Mouse (Mus musculus) gastrocnemius, postnatal 4 days (tissue): ENCODE measurements around the gene Olfr56. TPM values are rescaled to one million over a fixed set of nuclear protein-coding genes. Genes with fewer than 3 reads are reported as not detected.
"Not testable (repeated sequence)": the region's sequence is repeated elsewhere in the genome, so short reads cannot be mapped to it uniquely, and the experiment has no call there.

Experiments
- DNase-seq, 2 experiments: peaks; one replicate each; pipeline ENCODE4 v3.0.0; 2021 to 2022; ENCODE audit warnings: low spot score in 2 of 2, mixed read lengths in 2 of 2
- long read RNA-seq, 2 experiments: library from polyadenylated mRNA; stranded (forward); transcript quantifications; one replicate each; pipeline ENCODE4 v2.0.0; 2021
- total RNA-seq, 2 experiments: library from RNA; stranded (reverse); gene quantifications; 2 replicates each; pipeline ENCODE4 v1.2.3; 2021

Olfr56 gene
- total RNA-seq: under 1 TPM; 0.10 to 0.15 TPM
- long read RNA-seq, experiment 1: 0 reads
- long read RNA-seq, experiment 2: 0 reads

DNA sequence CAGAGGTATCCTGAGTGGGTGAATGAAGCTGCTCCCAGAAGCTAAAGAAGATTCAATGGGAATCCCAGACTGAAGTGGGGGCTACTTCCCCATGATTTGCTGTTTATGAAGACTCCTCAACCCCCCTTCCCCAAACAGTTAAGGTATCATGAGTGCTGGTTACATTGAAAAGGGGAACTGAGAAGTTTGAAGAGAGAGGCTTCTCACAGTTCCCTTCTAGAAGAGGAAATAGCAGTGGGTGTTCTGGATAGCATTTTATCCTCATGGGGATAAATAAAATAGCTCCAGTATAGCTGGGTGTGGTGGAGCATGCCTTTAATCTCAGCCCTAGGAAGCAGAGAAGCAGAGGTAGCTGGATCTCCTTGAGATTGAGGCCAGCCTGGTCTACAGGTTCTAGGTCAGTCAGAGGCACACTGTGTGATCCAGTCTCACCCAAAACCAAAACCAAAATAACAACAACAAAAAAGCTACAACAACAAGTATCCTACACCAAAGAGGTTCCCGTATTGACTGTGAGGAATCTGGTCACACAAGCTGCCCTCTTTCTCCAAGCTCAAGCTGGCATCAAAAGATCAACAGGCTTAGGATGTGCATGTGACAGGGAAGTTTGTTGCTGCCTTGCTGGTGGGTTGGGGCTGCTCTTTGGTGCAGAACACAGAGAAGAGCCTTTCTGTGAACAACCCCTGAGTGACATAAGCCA, at the start of gene Olfr56:
TSS of gene Olfr56 (plus strand) at position 650 of the 700 bp plus-strand sequence.
- DNase-seq: not testable (repeated sequence)

DNA sequence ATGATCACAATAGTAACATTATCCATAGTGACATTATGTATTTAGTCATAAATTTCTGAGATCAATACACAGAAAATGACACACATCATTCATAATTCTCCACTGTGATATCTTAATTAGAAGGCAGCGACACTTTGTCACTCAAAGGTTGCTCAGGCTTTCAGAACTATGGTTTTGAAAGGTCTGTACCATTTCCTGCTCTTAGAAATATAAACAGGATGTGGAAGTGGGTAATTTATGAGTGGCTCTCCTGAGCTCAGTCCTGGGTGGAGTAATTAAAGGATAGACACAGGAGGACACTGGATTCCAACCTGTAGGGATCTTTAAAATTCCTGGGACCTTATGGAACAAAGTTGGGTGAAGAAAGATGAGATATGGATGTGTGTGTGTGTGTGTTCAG, 45.3 kb upstream of the Olfr56 start:
- not testable (repeated sequence) for DNase-seq

DNA sequence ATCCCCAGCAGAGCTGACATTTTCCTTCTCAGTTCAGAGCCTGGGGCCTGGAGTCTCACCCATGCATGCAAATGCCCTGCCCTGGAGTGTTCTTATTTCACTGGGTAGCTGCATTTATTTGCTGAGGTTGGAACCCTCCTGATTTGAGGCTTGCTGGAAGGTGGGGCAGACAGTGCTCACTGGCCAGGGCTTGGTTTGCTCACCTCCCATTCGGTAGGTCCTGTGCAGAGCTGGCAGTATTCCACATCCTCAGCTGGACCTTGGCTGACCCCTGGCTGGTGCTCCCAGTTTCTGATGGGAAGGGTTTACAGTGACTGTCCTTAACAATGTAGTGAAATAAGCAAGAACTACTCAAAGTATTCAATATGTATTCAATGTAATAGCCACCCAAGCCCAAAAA, 44.8 kb upstream of the Olfr56 start:
- not testable (repeated sequence) for DNase-seq

DNA sequence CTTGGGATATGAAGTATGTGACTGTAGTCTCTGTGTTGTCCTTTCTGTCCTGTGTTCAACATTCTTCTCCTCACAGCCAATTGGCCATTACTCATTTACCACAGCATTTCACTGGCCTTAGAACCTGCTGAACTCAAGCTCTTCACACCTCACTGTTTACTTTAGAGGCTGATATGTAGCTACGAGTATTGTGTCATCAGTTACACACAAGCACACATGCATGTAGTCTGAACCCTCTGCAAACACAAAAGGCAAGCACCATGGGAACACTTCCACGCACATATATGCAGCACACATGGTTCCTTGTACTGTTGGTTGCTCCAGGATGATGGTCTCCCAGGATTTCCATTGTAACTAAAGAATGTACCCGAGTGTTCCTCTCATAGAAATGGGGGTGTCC, 43.4 kb upstream of the Olfr56 start:
- DNase-seq: not testable (repeated sequence)

DNA sequence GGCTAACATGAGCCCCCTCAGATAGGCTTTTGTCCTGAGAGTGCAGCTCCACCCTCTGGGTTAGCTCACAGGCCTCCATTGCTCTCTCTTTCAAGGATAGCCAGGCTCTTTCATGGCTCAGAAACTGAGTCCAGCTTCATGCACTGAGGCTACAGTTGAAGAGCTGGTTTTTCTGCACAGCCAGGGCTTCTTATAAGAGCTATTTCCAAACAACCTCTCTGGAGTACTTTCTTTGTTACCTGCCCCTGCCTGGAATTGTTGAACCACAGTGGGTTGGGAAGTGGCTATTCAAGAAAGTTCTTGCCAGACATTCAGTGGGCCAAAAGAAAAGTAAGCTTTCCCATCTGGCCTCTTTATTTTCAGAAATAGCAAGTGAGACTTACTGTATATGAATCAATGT, 39.4 kb upstream of the Olfr56 start:
- DNase-seq: not testable (repeated sequence)

DNA sequence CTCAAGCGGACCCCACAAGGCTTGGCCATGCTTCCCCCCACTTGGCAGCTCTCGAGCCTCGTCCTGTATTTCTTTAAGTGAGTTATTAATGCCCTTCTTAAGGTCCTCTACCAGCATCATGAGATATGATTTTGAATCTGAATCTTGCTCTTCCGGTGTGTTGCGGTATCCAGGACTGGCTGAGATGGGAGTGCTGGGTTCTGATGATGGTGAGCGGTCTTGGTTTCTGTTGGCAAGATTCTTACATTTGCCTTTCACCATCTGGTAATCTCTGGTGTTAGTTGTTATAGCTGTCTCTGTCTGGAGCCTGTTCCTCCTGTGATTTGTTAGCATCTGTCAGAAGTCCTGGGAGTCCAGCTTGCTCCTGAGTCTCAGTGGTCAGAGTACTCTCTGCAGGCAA, 32.6 kb upstream of the Olfr56 start, which contains the start of gene Psme2b:
TSS of gene Psme2b (minus strand) at position 101 of the 400 bp plus-strand sequence.
- not testable (repeated sequence) for DNase-seq

DNA sequence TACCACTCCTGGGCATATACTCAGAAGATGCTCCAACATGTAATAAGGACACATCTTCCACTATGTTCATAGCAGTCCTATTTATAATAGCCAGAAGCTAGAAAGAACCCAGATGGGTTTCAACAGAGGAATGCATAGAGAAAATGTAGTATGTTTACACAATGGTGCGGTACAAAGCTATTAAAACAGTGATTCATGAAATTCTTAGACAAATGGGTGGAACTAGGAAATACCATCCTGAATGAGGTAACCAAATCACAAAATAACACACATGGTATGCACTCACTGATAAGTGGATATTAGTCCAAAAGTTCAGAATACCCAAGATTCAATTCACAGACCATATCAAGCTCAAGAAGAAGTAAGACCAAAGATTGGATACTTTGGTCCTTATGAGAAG, 4.0 kb upstream of the Olfr56 start:
- not testable (repeated sequence) for DNase-seq

DNA sequence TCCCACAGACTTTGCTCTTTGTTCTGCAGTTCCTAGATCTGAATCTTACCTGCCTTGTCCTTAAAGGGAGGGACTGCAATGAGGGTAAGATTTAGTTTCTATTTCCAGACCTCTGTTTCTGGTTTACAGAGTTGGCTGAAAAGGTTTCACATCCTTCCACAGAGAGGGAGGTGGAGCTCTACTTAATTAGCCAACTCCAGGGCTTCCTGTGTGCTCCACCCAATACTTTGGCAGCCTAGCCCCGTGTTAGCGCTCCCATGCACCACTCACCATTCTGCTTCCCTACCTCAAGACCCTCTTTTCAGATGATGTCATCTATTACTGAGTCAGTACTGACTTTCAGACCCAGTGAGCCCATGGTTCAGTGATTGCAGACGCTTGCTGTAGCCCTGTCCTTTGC, 562 bp downstream of the Olfr56 start, which contains the start of gene 9930111J21Rik1:
TSS of gene 9930111J21Rik1 (minus strand) at position 148 of the 400 bp plus-strand sequence.
- DNase-seq: not testable (repeated sequence)

DNA sequence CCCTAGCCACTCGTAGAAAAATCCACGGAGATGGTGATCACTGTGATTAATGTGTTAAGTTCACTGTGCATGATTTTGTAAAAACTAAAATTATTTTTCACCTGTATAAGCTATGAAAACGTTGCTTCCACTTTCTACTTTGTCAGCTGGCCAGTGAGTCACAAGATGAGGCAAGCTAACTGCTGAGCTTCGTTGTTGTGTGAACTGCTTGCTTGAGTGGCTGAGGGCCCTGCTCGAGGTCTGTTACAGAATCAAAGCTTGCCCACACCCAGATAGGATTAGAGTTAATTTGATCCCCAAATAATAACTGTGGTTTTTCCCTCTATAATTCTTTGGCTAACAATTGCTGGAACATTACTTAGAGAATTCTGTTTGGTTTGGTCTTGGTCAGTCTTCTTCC, 1.4 kb downstream of the Olfr56 start:
- DNase-seq: not testable (repeated sequence)

DNA sequence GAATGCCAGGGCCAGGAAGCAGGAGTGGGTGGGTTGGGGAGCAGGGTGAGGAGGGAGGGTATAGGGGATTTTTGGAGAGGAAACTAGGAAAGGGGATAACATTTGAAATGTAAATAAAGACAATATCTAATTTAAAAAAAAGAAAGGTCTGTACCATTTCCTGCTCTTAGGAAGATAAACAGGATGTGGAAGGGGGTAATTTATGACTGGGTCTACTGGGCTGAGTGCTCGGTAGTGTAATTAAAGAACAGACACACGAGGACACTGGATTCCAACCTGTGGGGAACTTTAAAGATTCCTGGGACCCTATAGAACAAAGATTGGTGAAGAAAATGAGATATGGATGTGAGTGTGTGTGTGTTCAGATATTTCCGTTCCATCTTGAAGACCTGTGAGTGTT, 4.2 kb downstream of the Olfr56 start:
- DNase-seq: not testable (repeated sequence)

DNA sequence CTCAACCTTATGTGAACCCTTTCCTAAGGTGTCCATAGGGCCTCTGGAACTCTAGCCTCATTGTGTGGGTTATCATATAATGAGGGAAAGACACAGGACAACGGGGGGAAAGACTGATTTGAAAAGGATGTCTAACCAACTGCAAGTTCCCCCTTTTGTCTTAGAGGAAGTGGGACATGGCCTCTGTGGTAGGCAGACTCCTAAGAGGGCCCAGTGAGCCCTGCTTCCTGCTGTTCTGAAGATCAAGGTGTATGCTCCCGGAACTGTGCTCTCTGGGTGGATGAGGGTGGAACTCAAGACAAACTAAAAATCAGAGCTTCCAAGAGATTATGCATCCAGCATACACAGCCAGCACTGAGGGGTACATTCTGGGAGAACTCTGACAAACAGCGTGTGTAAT, 9.5 kb downstream of the Olfr56 start:
- DNase-seq: not testable (repeated sequence)

DNA sequence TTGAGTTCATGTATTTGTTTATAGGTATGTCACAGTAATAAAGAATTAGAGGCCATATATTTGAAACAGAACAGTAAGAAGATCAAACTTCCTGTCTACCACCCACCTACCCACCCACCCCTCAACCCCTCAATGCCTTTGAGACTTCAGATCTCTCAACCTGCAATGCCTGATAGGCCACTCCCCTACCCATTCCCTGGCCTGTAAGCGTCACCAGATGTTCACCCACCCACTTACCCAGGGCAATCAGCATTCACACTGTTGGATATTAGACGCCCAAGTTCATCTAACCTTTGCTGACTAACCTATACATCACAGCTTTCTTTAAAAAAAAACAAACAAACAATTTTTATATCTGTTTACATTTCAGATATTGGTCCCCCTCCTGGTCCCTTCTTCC, 11.3 kb downstream of the Olfr56 start:
- not testable (repeated sequence) for DNase-seq

DNA sequence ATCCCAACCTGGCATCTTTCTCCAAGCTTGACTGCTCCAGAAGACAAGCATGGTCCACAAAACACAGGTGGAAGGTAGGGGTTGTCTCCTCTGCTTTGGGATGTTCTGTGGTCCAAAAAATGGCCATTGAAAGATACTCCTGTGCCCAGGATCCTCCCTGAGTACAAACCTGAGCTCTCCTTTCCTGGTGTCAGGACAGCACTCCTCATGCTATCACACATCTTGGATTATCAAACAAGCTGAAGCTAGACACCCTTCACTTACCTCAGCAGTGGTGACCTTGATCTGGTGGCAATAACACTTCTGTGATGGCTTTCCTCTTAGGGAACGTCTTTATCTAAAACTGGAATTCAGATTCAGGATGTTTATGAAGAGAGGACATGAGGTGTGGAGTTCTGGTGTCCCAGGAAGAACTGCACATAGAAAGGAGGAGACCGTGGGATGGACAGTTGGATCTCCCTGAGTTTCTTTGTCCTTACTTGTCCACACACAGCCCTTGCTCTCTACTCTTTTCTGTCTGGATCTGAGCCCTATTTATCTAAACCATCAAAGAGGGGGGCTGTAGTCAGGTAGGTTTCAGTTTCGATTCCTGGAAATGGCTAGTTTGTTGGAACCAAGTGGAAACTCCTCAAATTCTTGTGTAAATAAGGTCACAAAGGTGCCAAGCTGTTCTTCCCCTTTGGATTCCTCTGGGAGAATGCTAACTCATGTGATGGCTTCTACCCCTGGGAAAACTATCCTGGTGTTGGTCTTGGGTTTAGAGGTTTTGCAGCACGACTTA, 13.2 kb downstream of the Olfr56 start, which contains the start of gene Gm12185:
TSS of gene Gm12185 (minus strand) at position 487 of the 781 bp plus-strand sequence.
- not testable (repeated sequence) for DNase-seq

DNA sequence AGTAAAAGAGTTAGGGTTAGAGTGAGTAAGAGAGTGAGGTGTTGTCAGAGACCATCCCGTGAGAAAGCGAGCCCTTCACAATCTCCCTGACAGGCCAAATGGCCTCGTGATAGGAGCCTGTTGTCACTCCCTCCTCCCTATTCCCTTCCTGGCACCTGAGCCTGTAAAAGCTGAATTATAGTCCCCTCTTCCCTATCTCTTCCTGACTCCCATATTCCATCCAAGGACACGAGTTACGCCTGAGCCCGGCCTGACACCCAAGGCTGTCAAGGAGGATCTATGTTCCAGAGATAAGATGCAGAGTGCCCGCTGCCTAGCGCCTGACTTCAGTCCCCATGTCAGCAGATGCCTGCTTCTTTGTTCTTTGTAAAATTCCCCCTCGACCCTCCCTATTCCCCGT, 14.6 kb downstream of the Olfr56 start:
- DNase-seq: not testable (repeated sequence)

DNA sequence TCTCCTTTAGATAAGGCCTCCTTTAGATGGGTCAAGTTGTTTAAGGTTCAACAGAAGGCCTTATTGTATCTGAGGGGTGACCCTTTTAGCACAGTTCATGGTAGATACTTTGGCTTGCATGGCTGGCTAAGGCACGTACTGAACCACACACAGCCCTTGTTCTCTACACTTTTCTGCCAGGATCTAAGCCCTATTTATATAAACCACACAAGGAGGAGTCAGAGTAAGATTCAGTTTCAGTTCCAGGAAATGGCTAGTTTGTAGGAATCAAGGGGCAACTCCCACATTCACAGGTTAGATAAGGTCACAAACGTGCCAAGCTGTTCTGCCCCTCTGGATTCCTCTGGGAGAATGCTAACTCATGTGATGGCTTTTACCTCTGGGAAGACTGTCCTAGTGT, 15.3 kb downstream of the Olfr56 start, which contains the start of gene Tgtp1:
TSS of gene Tgtp1 (minus strand) at position 155 of the 400 bp plus-strand sequence.
- DNase-seq: not testable (repeated sequence)

DNA sequence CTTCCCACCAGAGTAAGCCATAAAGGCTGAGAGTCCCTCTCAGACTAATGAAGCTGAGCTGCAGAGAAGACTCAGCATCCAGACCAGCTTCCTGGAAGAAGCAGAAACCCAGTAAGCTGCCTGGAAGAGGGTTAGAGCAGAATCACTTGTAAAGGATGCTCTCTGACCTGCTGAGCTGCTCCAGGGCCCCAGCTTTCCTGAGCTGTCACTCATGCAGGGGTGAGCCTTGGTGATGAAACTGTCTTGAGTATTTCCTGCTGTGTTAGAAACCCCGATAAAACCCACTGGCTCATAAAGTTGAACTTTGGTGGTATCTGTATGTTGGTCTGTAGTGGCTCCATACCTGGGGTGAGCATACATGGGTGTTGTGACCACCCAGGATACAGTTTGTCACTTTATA, 21.7 kb downstream of the Olfr56 start:
- not testable (repeated sequence) for DNase-seq

DNA sequence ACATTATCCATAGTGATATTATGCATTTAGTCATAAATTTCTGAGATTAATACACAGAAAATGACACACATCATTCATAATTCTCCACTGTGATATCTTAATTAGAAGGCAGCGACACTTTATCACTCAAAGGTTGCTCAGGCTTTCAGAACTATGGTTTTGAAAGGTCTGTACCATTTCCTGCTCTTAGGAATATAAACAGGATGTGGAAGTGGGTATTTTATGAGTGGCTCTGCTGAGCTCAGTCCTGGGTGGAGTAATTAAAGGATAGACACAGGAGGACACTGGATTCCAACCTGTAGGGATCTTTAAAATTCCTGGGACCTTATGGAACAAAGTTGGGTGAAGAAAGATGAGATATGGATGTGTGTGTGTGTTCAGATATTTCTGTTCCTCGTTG, 27.6 kb downstream of the Olfr56 start:
- not testable (repeated sequence) for DNase-seq

DNA sequence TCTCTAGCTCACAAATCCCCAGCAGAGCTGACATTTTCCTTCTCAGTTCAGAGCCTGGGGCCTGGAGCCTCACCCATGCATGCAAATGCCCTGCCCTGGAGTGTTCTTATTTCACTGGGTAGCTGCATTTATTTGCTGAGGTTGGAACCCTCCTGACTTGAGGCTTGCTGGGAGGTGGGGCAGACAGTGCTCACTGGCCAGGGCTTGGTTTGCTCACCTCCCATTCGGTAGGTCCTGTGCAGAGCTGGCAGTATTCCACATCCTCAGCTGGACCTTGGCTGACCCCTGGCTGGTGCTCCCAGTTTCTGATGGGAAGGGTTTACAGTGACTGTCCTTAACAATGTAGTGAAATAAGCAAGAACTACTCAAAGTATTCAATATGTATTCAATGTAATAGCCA, 28.1 kb downstream of the Olfr56 start:
- DNase-seq: not testable (repeated sequence)

DNA sequence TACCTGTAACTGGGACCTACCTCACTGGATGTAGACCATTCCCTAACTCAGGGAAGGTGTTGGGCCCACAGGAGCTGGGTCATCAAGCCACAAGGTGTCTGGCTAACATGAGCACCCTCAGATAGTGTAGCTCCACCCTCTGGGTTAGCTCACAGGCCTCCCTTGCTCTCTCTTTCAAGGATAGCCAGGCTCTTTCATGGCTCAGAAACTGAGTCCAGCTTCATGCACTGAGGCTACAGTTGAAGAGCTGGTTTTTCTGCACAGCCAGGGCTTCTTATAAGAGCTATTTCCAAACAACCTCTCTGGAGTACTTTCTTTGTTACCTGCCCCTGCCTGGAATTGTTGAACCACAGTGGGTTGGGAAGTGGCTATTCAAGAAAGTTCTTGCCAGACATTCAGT, 33.4 kb downstream of the Olfr56 start:
- DNase-seq: not testable (repeated sequence)

DNA sequence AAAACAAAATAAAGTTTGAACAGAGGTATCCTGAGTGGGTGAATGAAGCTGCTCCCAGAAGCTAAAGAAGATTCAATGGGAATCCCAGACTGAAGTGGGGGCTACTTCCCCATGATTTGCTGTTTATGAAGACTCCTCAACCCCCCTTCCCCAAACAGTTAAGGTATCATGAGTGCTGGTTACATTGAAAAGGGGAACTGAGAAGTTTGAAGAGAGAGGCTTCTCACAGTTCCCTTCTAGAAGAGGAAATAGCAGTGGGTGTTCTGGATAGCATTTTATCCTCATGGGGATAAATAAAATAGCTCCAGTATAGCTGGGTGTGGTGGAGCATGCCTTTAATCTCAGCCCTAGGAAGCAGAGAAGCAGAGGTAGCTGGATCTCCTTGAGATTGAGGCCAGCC, 71.4 kb downstream of the Olfr56 start:
- not testable (repeated sequence) for DNase-seq

DNA sequence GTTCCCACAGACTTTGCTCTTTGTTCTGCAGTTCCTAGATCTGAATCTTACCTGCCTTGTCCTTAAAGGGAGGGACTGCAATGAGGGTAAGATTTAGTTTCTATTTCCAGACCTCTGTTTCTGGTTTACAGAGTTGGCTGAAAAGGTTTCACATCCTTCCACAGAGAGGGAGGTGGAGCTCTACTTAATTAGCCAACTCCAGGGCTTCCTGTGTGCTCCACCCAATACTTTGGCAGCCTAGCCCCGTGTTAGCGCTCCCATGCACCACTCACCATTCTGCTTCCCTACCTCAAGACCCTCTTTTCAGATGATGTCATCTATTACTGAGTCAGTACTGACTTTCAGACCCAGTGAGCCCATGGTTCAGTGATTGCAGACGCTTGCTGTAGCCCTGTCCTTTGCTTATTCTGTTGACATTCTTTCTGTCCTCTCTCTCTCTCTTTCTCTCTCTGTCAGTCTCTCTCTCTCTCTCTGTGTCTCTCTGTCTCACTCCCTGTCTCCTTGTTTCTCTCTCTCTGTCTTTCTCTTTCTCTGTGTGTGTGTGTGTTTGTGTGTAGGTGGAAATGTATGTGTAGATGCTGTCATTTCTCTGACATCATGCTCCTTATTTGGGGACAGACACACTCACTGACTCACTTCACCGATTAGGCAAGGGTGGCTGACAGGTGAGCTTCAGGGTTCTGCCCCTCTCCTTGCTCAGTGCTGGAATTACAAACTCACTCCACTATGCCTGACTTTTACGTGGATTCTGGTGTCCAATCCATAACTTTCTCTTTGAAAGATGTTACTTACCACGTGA, 72.6 kb downstream of the Olfr56 start, which contains the start of gene 9930111J21Rik2:
TSS of gene 9930111J21Rik2 (minus strand) at position 150 of the 799 bp plus-strand sequence.
- DNase-seq: not testable (repeated sequence)
